Mouse (Mus musculus): ENCODE results near the gene Cacna1c.

Gene Cacna1c

DNA sequence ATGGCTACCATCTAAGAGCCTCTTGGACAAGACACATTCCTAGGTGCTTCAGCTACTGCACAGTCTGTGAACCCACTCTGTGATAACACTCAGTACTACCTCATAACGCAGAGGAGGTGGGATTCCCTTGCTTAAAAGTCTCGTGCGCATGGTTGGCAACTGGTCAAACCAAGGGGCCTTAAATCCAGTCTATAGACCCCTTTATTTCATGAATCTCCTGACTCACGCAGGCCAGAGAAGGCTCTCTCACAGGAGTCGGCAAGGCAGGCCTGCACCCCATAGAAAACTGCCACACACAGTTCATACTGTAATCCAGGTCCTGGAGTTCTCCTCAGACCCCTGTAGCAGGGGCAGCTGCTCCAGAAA is 273.0 kb downstream of the Cacna1c start:
- no peak for DNase-seq (ENCODE audit: low spot score in 2 of 2)

DNA sequence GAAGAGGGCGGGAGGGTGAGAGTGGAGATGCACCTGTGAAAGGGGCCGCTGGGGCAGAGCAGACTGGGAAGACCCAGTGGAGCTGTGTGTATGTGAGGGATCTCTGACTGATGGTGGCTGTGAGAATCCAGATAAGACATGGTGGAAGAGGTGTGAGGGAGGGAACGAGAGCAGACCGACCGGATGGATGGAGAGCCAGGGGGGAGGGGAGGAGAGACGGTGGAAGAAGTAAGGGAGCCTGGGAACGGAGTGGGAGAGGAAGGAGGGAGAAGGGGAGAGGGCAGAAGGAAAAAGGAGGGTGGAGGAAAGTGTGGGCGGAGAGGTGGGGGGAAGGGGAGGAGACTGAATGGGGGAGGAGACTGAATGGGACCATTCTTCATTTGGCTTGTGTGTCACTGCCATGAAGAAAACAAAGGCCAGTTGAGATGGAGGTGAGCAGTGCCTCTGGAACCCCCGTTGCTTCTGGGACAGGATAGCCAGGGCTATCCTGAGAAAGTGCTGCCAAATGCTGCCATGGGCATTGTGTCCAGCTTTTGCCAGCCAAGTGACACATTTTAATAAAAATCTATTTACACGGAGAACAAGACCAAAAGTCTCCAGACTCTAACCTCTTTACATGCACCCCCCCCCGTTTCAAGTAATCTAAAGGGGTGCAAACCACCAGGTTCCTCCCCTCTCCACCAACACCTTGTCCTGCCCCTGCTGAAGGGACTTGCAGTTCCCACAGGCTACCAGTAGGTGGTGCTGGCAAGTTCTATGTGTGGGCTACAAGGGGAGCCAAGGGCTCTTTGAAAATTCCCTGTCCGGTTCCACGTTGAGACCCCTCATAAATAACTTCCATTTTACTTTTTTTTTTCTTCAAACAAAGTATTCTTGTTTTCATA is 273.6 kb downstream of the Cacna1c start:
- DNase-seq (ENCODE audit: low spot score in 2 of 2) = peak; percentile 82 to 87

GRCm38 (mm10) chr6:118908176-118908575 is 288.0 kb downstream of the Cacna1c start:
- DNase-seq (ENCODE audit: low spot score in 2 of 2) = no peak

DNA sequence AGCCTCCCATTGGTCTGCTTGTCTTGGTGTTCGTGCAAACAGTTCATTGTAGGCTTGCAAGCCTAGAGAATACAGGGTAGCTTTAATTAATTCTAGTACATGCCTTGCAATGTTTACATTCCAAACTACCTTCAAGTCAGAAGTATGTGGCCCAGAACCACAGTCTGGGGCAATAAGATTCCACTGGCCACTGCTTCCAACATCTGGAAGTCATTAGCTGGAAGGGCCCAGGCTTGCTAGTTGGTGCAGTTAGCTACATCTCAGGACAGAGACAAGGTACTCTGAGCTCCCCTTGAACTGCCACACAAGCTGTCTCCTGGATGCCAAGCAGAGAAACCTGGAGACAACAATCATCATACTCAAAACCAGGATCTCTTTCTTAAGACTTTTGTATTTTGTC is 288.5 kb downstream of the Cacna1c start:
- no peak for DNase-seq (ENCODE audit: low spot score in 2 of 2)

GRCm38 (mm10) chr6:118906878-118907277 is 289.3 kb downstream of the Cacna1c start:
- DNase-seq (ENCODE audit: low spot score in 2 of 2) = no peak

GRCm38 (mm10) chr6:118899688-118900087 is 296.5 kb downstream of the Cacna1c start:
- no peak for DNase-seq (ENCODE audit: low spot score in 2 of 2)

GRCm38 (mm10) chr6:118897101-118897500 is 299.1 kb downstream of the Cacna1c start:
- no peak for DNase-seq (ENCODE audit: low spot score in 2 of 2)

DNA sequence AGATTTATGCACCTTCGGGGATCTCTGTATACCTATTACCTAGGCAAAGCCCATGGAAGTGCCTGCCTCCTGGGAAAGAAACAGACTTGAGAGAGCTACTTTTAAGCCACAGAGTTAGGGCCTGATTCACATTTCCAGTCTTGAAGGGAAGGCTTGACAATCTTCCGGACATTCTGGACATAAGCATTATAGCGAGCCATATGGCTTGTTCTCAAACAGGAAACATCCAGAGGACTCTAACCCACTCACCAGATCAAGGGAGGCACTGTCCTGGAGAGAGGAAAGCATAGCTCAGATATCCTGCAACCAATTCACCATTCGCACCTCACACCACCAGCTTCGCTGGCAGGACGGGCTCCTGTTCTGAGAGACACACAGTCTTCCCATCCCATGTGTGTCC is 302.2 kb downstream of the Cacna1c start:
- DNase-seq (ENCODE audit: low spot score in 2 of 2) = peak in 1 of 2 experiments; percentile 25

GRCm38 (mm10) chr6:118889441-118889840 is 306.8 kb downstream of the Cacna1c start:
- no peak for DNase-seq (ENCODE audit: low spot score in 2 of 2)

- no peak for DNase-seq (ENCODE audit: low spot score in 2 of 2)
These were observed 309.2 kb downstream of the Cacna1c start for GRCm38 (mm10) chr6:118887032-118887431.

- no peak for DNase-seq (ENCODE audit: low spot score in 2 of 2)
These were observed 311.3 kb downstream of the Cacna1c start for GRCm38 (mm10) chr6:118884961-118885360.

GRCm38 (mm10) chr6:118884073-118884551 is 312.1 kb downstream of the Cacna1c start:
- no peak for DNase-seq (ENCODE audit: low spot score in 2 of 2)

DNA sequence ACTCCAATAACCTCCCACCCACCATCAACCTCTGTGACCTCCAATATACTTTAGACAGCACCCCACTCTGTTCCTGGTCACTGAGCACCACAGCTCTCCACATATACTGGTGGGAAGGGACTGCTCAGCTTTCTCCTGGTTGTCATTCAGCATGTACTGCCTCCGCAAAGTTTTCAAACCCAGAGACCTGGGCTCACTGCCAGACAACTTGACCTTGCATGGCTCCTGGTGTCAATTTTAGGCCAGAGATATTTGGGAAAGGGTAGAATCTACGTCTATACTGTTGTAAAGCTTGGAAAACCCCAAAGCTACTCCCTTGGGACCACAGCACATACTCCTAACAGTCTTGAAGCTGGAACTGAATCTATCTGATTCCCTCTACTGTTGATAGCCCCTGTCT is 320.0 kb downstream of the Cacna1c start:
- no peak for DNase-seq (ENCODE audit: low spot score in 2 of 2)

DNA sequence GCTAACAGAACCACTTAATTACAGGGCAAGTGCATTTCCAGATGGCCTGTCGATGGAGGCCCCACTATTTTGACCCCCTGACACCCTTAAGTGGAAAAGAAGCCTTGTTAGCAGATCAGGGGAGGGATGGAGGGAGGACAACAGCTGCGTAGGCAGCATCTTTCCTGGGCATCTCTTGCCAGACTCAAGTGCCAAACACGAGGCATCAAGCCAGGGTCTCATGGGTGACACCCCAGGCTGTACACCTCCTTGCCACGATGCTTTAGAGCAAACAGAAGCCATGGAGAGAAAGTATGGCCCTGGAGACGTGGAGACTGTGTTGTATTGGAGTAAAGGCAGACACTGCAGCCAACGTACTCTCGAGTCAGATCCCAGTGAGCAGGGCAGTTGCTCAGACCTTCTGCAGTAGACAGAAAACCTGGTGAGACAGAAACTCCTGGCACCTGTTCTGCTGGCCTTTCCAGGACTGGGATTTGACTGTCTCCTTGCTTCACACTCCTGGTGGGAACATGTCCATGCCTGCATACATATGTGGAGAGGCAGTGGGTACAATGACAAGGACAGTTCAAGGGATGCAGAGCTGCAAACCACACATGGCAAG is 325.9 kb downstream of the Cacna1c start:
- no peak for DNase-seq (ENCODE audit: low spot score in 2 of 2)

GRCm38 (mm10) chr6:118867384-118867783 is 328.8 kb downstream of the Cacna1c start:
- no peak for DNase-seq (ENCODE audit: low spot score in 2 of 2)

DNA sequence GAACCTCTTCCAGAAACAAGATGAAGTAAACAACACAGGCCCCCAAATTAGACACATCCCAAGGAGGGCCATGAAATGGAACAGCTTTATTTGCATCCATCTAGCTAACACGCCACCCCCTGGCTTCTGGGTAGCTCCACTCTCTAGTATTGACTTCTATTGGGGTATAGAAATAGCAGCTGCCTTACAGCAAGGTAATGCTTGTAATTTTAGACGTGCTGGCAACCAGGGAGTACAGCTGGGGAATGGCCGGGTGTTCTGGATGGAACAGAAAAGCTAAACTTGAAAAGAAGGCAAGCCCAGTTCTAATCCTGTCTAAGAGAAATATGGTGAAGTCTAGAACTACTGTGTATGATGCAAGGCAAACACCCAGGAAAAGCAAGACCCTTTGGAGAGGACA is 329.3 kb downstream of the Cacna1c start:
- DNase-seq (ENCODE audit: low spot score in 2 of 2) = peak in 1 of 2 experiments; percentile 35

DNA sequence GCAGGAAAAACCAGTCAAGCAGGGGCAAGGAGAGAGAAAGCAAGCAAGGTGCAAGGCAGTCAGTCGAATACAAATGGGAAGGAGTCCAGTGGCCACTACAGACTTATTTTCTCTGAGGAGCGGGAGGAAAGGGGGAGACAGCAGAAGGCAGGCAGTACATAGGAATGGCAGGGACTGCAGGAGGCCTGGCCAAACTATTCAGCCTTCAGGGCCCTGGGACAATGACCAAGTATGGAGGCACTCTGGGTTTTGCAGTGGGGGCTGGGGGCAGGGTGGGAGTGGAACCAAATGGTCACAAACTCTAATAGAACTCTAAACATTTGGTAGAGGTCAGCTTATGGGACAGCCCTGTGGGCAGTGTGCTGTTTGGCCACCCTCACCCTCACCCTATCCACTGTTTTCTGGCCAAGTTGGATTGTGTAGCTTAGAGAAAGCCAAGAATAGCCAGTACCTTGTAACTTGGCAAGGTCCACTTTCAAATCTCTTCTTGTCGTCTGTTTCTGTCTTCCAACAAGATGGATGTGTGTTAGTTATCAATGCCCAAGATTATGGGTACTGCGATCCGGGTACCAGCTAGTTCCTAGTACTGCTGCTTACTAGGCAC is 330.3 kb downstream of the Cacna1c start:
- DNase-seq (ENCODE audit: low spot score in 2 of 2) = no peak

DNA sequence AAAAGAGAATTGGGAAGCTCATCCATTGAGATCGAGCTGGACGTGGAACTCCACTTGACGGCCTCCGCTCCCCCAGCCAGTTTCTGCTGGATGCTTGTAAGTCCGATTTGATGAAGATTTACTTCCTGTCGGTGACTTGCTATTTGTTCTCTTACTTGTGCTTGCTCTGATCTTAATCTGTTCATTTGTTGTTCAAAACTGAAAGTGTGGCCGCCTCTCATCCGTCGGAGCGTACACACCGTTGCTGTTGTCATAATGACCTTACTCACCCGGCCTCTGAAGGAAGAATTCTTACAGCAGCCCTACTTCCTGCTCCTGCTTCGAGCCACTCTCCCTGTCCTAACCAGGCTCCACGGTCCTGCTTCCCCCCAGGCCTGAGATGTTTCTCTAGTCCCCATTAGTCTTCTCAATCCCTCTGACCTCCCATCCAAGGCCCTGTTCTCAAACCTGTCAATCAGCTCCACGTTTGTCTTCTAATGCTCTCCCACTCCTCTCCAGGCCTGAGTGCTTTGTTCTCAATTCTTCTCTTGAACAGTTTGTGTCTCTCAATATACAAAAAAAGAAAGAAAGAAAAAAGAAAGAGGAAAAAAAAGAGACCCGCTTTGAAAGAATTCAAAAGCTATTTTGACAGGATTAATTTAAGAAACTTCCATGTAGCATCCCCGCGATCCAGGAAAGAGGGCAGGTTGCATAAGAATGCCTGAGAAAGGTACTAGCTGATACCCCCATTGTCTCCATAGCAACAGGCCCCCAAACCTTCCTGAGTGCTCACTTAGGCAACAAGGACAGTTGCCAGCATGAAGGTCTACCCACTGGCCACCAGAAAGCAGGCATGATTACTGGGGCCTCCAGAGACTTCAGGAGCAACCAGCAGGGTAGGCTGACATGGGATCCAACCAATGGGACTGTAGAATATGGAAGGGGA is 331.3 kb downstream of the Cacna1c start:
- no peak for DNase-seq (ENCODE audit: low spot score in 2 of 2)

GRCm38 (mm10) chr6:118862727-118863126 is 333.5 kb downstream of the Cacna1c start:
- no peak for DNase-seq (ENCODE audit: low spot score in 2 of 2)

DNA sequence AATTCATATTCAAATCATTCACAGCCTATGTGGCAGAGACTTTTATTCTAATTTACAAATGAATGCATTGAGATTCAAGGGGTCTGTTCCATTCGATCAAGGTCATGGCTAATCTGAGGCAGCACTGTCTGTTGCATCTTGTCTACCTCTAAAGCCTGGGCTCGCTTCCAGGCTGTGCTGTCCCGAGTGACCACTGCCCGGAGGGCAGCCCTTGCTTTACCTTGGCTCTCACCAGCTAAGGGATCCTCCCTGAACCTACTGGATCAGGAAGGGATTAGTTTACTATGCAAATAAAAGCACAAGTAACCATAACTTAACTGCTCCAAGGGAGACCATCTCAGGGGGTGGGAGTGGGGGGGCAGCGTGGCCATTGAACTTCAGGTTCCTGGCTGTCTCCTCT is 334.1 kb downstream of the Cacna1c start:
- DNase-seq (ENCODE audit: low spot score in 2 of 2) = no peak

GRCm38 (mm10) chr6:118858431-118858830 is 337.8 kb downstream of the Cacna1c start:
- no peak for DNase-seq (ENCODE audit: low spot score in 2 of 2)

DNA sequence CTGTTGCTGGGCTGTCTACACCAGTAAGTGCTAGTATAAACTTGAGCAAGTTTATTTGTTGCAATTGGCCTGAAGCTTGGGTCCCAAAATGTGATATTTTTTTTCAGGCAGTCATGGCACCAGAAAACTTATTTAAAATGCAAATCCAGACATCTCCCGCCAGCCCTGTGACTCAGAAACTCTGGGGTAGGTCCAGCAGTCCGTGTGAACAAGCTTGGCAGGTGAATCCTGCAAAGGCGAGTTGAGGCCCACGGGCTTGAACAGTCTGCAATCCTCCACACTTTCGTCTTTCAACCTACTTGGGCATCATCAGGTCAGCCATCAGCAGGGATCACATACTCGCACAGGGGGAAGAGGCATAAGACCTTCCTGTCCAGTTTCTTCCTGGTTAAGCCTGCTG is 344.1 kb downstream of the Cacna1c start:
- peak; percentile 56 to 61 for DNase-seq (ENCODE audit: low spot score in 2 of 2)

Measured in right cerebral cortex, adult 2 months (tissue).